Mouse (Mus musculus) monocyte, adult 5-6 weeks (primary cell): Measurements from ENCODE around the gene Cux1. TPM values are rescaled to one million over a fixed set of nuclear protein-coding genes. Genes with fewer than 3 reads are reported as not detected.

Source experiments
- ATAC-seq: fragments of 153-309, 156-312 bp; replicated peaks from 2 replicates; pipeline ENCODE4 v1.8.0; 2017; ENCODE audit warnings: mild to moderate bottlenecking; ENCODE audit not compliant: low TSS enrichment, insufficient number of reproducible peaks, severe bottlenecking, poor library complexity, low FRiP score
- total RNA-seq: library from RNA; stranded (forward); fragments of 200-1000, 200-491, 200-594 nt; gene quantifications from 3 replicates; pipeline ENCODE4 v1.2.3, GENCODE M21; 2017

Gene Cux1
- total RNA-seq, 1 experiment from 2014 or later: 79.9 TPM

DNA sequence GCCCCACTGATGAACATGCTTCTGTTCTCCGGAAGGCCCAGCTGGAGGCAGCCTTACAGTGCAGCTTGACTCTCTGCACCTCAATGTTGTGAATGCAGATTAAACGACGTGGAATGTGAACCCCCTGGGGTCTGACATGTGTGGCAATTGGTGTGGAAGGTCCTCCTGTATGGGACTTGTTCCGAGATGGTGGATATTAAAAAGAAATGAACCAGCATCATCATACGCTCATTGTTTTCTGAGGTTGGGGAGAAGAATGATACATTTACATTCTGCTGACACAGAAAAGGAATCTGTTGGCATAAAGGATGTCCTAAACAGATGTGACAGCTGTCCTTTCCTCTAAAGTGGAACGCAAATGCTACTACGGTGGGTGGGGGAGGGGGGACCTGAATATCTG, 203.9 kb downstream of the Cux1 start:
- ATAC-seq: no peak

DNA sequence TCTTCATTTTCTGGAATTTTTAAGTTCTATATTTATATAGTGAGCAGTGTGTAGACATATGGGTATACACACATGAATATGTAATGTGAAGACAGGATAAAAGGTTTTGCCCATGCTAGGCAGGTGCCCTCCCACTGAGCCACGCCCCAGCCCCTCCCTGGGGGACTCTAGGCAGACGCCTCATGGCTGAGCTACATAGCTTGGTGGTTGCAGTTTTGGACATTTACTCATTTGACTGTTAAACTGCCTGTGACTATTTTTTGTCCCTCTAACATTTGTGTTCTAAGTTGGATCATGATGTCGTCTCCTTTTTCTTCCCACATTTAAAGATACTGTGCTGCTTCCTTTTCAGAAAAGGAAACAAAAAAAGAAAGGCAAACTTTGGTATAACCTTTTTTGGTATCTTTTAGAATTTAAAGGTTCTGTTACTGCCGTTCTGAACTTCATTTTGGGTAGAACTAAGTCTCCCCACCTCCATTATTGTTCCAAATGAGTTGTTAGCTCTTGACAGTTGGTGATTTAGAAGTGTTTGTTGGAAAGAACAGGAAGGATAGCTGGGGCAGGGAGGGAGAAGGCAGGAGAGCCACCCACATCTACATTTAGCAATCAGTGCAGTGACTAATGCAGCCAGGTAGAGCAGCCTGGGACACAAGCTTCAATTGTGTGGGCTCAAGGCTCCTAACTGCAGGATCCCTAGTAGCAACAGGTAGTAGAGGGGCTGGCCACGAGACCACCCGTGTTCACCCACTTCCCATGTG, 204.6 kb downstream of the Cux1 start:
- no peak for ATAC-seq

GRCm38 (mm10) chr5:136362021-136362420, 205.3 kb downstream of the Cux1 start:
- no peak for ATAC-seq

GRCm38 (mm10) chr5:136357227-136357626, 210.1 kb downstream of the Cux1 start:
- ATAC-seq: no peak

DNA sequence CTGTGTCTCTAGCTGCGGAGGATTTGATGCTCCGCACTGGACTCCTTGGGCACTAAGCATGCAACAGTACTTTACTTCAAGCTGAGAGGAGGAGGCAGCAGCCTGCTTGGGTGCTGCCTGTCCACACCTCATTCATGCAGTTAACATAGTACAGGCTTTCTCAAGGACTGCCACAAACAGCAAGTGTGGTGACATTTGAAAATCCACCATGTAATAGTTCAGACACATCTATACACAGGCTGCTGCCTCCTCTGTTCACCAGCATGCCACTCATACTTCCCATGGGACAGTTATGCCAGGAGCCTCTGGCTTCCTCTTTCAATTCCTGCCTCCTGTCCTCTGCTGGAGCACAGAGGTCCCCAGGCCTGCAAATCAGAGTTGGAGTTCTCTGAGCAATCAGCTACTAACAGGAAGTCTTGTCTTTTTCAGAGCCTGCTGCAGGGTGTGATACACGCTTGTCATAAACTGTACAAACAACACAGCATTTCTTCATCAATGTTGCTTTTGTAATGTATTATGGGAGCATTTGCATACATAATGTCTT, 211.6 kb downstream of the Cux1 start:
- no peak for ATAC-seq

DNA sequence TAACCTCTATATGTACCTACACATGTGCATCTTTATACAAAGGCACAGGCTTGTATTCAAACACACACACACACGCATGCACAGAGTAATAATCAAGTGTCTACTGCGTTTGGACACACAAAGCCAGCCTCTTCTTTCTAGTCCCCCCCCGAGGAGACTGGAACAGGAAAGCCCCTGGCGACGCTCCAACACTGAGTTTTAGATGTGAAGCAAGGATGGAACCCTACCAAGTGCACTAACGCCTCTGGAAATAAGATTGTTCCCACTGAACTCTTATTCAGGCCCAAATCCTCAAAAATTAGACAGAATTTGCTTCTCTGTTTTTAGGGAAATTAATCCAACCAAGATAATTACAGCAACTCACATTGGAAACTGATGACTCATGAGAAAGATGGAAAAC, 212.6 kb downstream of the Cux1 start:
- no peak for ATAC-seq

DNA sequence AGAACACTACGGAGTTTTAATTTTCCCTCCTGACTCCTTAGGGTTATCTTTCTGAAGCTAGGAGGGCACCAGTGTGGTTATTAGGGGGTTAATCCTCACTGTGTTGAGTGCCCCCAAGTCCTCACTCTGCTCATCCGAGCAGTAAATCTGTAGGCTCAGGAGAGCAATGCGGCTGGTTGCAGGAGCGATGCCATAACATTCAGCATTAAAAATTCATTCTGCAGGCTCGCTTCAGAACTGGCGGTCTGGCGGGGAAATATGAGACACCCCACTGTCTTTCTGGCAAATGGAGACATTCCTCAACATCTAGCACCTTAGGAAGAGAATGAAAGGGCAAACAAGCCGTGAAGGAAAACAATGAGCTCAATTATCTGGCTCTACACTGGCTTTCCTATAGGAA, 214.2 kb downstream of the Cux1 start:
- no peak for ATAC-seq

DNA sequence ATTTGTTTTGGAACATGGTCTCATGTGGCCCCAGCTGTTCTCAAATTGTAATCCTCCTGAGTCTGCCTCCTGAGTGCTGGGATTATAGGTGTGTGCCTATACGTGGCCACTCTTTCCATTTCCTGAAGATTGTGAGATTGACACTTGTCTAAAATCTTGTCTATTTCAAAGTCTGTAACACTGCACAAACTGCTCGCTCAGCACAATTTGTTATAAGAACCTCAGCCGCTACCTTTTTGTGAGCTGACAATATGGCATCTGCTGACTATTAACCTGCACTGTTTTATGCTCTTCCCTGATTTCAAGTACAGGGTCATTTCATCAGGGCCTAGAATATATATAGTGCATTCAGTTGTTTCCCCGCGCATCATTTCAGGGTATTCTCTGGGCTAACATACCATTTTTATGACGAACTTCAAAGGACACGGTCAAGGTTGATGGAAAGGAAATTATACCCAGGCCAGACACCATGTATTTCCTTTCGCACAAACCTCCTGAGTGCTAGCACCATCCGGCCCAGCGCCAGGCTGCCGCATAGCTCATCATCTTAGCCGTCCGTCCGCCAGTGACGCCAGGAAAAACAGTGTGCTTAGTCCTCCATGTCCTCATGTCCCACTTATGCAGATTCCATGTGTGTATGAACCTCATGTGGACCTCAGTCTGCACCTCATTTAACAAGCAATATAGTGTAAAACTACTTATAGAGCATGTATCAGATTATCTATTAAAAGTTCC, 224.0 kb downstream of the Cux1 start:
- no peak for ATAC-seq

GRCm38 (mm10) chr5:136336798-136337527, 230.3 kb downstream of the Cux1 start:
- ATAC-seq: no peak

DNA sequence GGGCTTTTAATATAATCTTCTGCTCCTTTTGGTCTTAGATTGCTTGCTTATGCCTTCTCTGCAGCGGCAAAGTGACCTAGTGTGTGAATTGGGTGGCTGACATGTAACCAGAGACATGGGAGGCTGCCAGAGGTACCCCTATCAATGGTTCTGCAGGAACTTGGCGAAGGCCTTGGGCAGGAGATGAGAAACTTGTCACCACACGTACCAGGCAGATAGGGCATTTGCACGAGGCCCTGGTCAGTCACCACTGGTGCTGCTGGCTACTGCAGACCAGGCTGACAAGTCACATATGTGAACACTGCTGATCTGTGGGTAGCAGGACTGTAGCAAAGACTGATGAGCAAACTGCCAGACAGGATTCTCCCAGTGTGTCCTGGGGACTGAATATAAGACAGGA, 231.6 kb downstream of the Cux1 start:
- no peak for ATAC-seq

- ATAC-seq: no peak
Measured at GRCm38 (mm10) chr5:136334780-136335179, 232.5 kb downstream of the Cux1 start.

DNA sequence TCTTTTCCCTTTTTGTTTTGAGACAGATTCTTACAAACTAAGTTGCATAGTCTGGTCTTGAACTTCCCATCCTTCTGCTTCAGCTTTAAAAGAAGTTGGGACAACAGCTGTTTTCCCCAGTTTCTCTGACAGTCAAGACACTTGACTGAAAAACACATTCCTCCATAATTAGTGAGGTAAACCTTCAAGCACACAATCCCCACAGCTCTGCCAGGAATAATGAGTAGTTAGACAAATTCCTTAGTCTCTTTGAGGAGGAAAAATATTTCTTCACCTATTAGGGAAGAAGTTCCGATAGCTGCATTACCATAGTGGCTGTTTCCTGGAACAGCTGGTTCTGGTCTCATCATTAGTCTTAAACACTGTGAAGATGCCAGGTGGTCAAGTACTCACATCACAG, 233.2 kb downstream of the Cux1 start:
- ATAC-seq: no peak

- ATAC-seq: no peak
Measured at GRCm38 (mm10) chr5:136332786-136333462, 234.4 kb downstream of the Cux1 start.

- no peak for ATAC-seq
Measured at GRCm38 (mm10) chr5:136327736-136328135, 239.6 kb downstream of the Cux1 start.

- no peak for ATAC-seq
Measured at GRCm38 (mm10) chr5:136326626-136327025, 240.7 kb downstream of the Cux1 start.

- no peak for ATAC-seq
Measured at GRCm38 (mm10) chr5:136324506-136324905, 242.8 kb downstream of the Cux1 start.

DNA sequence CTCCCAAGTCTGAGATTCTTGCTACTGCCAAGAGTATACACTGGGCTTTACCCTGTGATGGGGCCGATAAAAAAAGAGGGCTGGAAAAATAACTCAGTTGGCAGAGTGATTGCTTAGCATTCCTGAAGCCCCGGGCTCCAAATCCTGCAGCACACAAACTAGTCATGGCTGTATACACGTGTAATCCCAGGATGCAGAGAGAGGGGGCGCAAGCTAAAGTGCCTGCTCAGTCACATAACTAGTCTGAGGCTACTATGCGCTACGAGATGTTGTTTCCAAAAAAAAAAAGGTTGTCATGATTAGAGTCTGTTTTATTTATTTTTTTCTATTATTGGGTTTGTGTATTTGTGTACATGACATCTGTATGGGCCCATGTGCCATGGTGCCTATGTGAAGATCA, 245.9 kb downstream of the Cux1 start:
- ATAC-seq: no peak

GRCm38 (mm10) chr5:136312566-136312965, 254.7 kb downstream of the Cux1 start:
- ATAC-seq: no peak

DNA sequence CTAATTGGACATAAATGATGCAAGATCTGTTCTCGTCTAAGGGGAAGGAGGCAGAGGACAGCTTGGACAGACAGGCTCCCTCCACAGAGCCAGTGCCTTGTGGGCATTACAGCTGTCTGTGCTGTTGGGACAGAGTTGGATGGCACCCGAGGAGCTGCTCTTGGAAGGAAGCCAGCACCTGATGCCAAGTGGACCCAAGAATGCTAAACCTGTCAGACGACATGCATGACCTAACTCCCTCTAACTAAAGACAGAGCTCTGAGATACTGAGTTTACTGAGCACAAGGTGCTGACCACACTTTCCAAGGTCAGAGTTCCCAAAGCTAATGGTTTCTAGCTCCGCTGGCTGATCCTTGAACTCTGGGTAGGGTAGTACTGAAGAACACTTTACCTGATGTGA, 255.1 kb downstream of the Cux1 start:
- ATAC-seq: no peak
